Mouse (Mus musculus): ENCODE data around the gene Mfsd2a.
A peak's percentile ranks its signal among the peaks of the same experiment; 100 is the strongest.

DNA sequence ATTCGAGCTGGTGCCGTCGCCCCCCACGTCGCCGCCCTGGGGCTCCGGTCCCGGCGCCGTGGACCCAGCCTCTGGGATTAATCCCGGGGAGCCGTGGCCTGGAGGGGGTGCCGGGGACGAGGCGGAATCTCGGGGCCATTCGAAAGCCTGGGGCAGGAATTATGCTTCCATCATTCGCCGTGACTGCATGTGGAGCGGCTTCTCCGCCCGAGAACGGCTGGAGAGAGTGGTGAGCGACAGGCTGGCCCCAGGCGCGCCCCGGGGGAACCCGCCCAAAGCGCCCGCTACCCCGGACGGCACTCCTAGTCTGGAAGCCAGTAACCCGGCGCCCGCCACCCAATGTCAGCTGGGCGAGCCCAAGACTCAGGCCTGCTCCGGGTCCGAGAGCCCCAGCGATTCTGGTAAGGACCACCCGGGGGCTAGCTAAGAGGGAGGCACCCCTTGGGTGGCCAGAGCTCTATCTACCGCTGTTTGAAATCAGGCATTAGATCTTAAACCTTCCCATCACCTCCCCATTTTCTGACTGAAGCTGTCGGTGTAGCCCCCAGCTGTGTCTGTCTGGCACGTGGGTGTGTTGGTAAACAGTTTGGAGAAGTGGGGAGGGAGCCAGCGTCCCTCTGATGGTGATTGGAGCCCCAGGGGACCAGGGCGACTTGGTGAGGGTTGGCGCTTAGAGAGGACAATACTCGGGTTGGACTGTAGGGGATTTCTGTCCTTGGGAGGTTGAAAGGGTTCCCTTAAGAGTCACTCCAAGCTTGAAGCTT, 35.8 kb upstream of the Mfsd2a start:
- peak; percentile 14; the same call in 1 of the 2 replicates for TF ChIP-seq CTCF (IDR thresholded peaks at IDR 0.05; ENCODE audit: borderline replicate concordance, insufficient read depth, low read depth, low read length)
- TF ChIP-seq POLR2A (IDR thresholded peaks at IDR 0.05; ENCODE audit: borderline replicate concordance, insufficient read depth, low read length), result no peak
